Mouse (Mus musculus): ENCODE measurements at regions not wholly inside any gene's neighbourhood (a gene's known extent, or its start where the extent isn't known, plus 50 kb on each side); places are given as distances from the start of the nearest gene placed in this dataset.

DNA sequence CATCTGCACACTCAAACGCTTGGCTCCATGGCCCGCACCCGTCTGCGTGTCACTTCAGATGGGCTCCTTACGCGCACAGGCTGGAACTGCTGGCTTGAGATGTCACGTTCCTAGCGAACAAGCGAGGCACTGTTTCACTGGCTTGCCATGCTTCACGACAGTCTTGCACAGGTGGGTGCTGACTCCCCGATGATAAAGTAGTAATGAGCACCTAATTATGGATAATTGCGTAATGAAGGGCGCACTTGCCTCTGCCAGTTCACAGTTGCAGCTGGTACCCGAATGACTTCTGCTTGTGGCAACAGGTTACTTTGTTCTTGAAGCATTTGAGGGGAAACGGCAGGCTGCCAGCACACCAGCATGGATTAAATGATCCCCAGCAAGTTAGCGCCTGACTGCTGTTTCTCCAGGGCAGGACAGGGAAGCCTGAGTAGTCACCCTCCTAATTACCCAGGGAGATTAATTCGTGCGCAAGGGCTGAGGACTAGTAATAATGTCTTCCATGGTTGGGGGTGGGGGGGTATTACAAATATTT is 335.1 kb downstream of the Pmp22 start:
- no peak for TF ChIP-seq MAFK (IDR thresholded peaks at IDR 0.05; ENCODE audit: insufficient read depth, low read depth, low read length)
- TF ChIP-seq CHD2 (IDR thresholded peaks at IDR 0.05; ENCODE audit: low read depth, low read length) = no peak
- TF ChIP-seq ZNF384 (IDR thresholded peaks at IDR 0.05; ENCODE audit: low read depth, low read length) = no peak

All from ES-E14 (cell line).